Mouse (Mus musculus) ES-Bruce4 (cell line): ENCODE measurements around the gene Jam3.

Experiments
- CTCF ChIP-seq: IDR thresholded peaks from one replicate; pipeline ENCODE4 v1.8.1; 2011; ENCODE audit warnings: low read depth, low read length
- EP300 ChIP-seq: IDR thresholded peaks from 2 replicates; pipeline ENCODE4 v1.6.1; 2011; ENCODE audit warnings: low read depth, low read length; ENCODE audit not compliant: insufficient read depth

- TF ChIP-seq CTCF, result no peak
- no peak for TF ChIP-seq EP300
These were observed 32.3 kb downstream of the Jam3 start for GRCm38 (mm10) chr9:27122963-27123362.
